Mouse (Mus musculus) liver, postnatal 0 days (tissue): ENCODE results near the gene Pih1d2.

Experiments used
- CTCF ChIP-seq: sonication (generic); IDR thresholded peaks from 2 replicates; pipeline ENCODE4 v1.5.1; 2016; ENCODE audit warnings: antibody characterized with exemption, low read depth
- EP300 ChIP-seq: IDR thresholded peaks from 2 replicates; pipeline ENCODE4 v1.6.1; 2016; ENCODE audit warnings: antibody characterized with exemption, low read depth, mild to moderate bottlenecking

- TF ChIP-seq CTCF: no peak
- TF ChIP-seq EP300: no peak
These were observed 31.8 kb upstream of the Pih1d2 start for GRCm38 (mm10) chr9:50585145-50585818.
